Mouse (Mus musculus) ES-Bruce4 (cell line): ENCODE data around the gene H3f3a.

Experiments used
- CTCF ChIP-seq: IDR thresholded peaks from one replicate; pipeline ENCODE4 v1.8.1; 2011; ENCODE audit warnings: low read depth, low read length
- POLR2A ChIP-seq: IDR thresholded peaks from one replicate; pipeline ENCODE4 v1.8.1; 2011; ENCODE audit warnings: low read length; ENCODE audit not compliant: insufficient read depth

- TF ChIP-seq CTCF, result no peak
- TF ChIP-seq POLR2A, result no peak
Observed at GRCm38 (mm10) chr1:180775849-180776493, 37.8 kb downstream of the H3f3a start.
